ENCODE assay signal across 10 mouse cellular contexts in genomic region chr11:29714789-29715188, GRCm38 (mm10). TPM values are rescaled to one million over a fixed set of nuclear protein-coding genes. Genes with fewer than 3 reads are reported as not detected.
DNase-seq lines count a peak whose midpoint lies in the region; ATAC-seq and TF ChIP-seq lines count a peak whose summit lies in the region.
"Had no signal": no experiment of that assay in that cellular context is flagged by ENCODE, and none has a peak within 500 bp of the region (broad histone marks: within the 10 kb centered on the region; RNA-seq: fewer than 3 reads in every experiment).

No protein-coding gene starts in this region.

- no peak overlapping the region for H3K9ac ChIP-seq in liver, postnatal 0 days (replicated peaks)
- no peak overlapping the region for H3K9ac ChIP-seq in liver, embryonic 12.5 days
- H3K9ac ChIP-seq: liver, embryonic 13.5 days had no signal

- no peak for ATAC-seq in liver, postnatal 0 days
- ATAC-seq in liver, embryonic 12.5 days, result no peak
- ATAC-seq in Patski, result peak; percentile 51
- peak; percentile 72 for ATAC-seq in megakaryocyte progenitor cell, adult 5-6 weeks (replicated peaks; ENCODE audit: poor library complexity)
- ATAC-seq in inflammation-experienced regulatory T-cells, adult 6 months, result no peak

- H3K27ac ChIP-seq in liver, postnatal 0 days (ENCODE audit: low read depth), result no peak overlapping the region
- no peak overlapping the region for H3K27ac ChIP-seq in liver, embryonic 12.5 days
- H3K27ac ChIP-seq: liver, embryonic 13.5 days had no signal

- CTCF ChIA-PET in Patski (lab: Charles Lee), result interaction anchor here (0.6 to 1.2 kb wide), 3 partner anchors 12 to 165 kb away, joined by 3 read pairs; no protein-coding TSS in a partner anchor

- intact Hi-C loops in heart, postnatal 25 days (cut with DNase I), result no loop called here

- TF ChIP-seq CTCF in liver, postnatal 0 days (IDR thresholded peaks at IDR 0.05; ENCODE audit: low read depth), result peak; percentile 62
- peak; percentile 58 for TF ChIP-seq CTCF in Patski (IDR thresholded peaks at IDR 0.05)

- H3K27me3 ChIP-seq in liver, postnatal 0 days (ENCODE audit: insufficient read depth, low read length), result no peaks in the 10 kb centered on the region
- H3K27me3 ChIP-seq in liver, embryonic 12.5 days (replicated peaks), result no peaks in the 10 kb centered on the region
- H3K27me3 ChIP-seq in Patski, result no peaks in the 10 kb centered on the region
- H3K27me3 ChIP-seq: liver, embryonic 13.5 days had no signal

- in situ Hi-C loops in Patski (cut with MboI; ENCODE audit: low pct_unique_long_range_greater_than_20kb), result loop anchor here (5.0 to 25.0 kb wide), 3 partner anchors 168 to 447 kb away; partner anchors contain the start of gene Eml6

- no peak for TF ChIP-seq EP300 in liver, postnatal 0 days (IDR thresholded peaks at IDR 0.05; ENCODE audit: low read depth)

- H3K36me3 ChIP-seq in liver, postnatal 0 days (replicated peaks; ENCODE audit: insufficient read depth, low read length), result no peaks in the 10 kb centered on the region
- H3K36me3 ChIP-seq in liver, embryonic 12.5 days, result no peaks in the 10 kb centered on the region
- H3K36me3 ChIP-seq: liver, embryonic 13.5 days had no signal

- peak; percentile 16 to 58 for DNase-seq in heart, adult 18-20 months
- DNase-seq in heart, postnatal 25 days (ENCODE audit: low spot score), result no peak
- DNase-seq in liver, postnatal 0 days, result no peak
- DNase-seq in Patski (ENCODE audit: low read depth, low spot score), result no peak
- DNase-seq in ovary, postnatal 10 days (ENCODE audit: low spot score), result no peak
- DNase-seq: gastrocnemius, postnatal 25 days; liver, embryonic 13.5 days had no signal

- H3K4me3 ChIP-seq in liver, postnatal 0 days (ENCODE audit: low read depth, low read length), result no peak overlapping the region
- no peak overlapping the region for H3K4me3 ChIP-seq in liver, embryonic 12.5 days
- H3K4me3 ChIP-seq: liver, embryonic 13.5 days had no signal

- WGBS in liver, postnatal 0 days (ENCODE audit: insufficient replicate concordance), result 88% methylated on average over 2 of the region's 2 CpGs
- WGBS in liver, embryonic 12.5 days (ENCODE audit: insufficient replicate concordance), result 85% methylated on average over 2 of the region's 2 CpGs

- H3K9me3 ChIP-seq in liver, postnatal 0 days (ENCODE audit: low read length), result no peaks in the 10 kb centered on the region
- no peaks in the 10 kb centered on the region for H3K9me3 ChIP-seq in liver, embryonic 12.5 days (replicated peaks)
- H3K9me3 ChIP-seq: liver, embryonic 13.5 days had no signal

- no peaks in the 10 kb centered on the region for H3K4me1 ChIP-seq in liver, postnatal 0 days (ENCODE audit: insufficient read depth)
- 0 out of 2 replicates have a peak, but pooled peaks cover 4% of the 10 kb centered on the region for H3K4me1 ChIP-seq in liver, embryonic 12.5 days

- POLR2A ChIA-PET in Patski (lab: Charles Lee), result interaction anchor here (0.8 kb wide), 1 partner anchor 187 kb away, joined by 3 read pairs; no protein-coding TSS in a partner anchor

- H3K4me2 ChIP-seq in liver, postnatal 0 days (ENCODE audit: low read depth, low read length), result no peak overlapping the region
- no peak overlapping the region for H3K4me2 ChIP-seq in liver, embryonic 12.5 days
- H3K4me2 ChIP-seq: liver, embryonic 13.5 days had no signal

RNA-seq across cellular contexts. Expression of gene Rtn4, which starts 22.0 kb away (rescaled TPM):
- 100 to 1,000 TPM in 1 of 2 experiments, 10 to 100 TPM in 1; 93.0 to 102 TPM for total RNA-seq in heart, adult 18-20 months (2021)
- 10 to 100 TPM; 84.9 to 93.5 TPM for total RNA-seq in heart, postnatal 25 days (2021)
- polyA plus RNA-seq in liver, postnatal 0 days (2015; fragmentation: Nextera tagmentation; extraction: Ambion mirVana), result 57.1 and 59.3 TPM in 2 replicates
- polyA plus RNA-seq in liver, embryonic 12.5 days (2016; fragmentation: Nextera tagmentation; extraction: Ambion mirVana), result 24.6 and 24.9 TPM in 2 replicates
- 580 TPM for polyA plus RNA-seq in Patski (2021)
- 61.2 and 72.2 TPM in 2 replicates for total RNA-seq in megakaryocyte progenitor cell, adult 5-6 weeks (2015)
- total RNA-seq in megakaryocyte progenitor cell, adult 5-6 weeks (2017), result 64.1 and 72.3 TPM in 2 replicates
- 10 to 100 TPM; 16.3 to 26.1 (median 25.6) TPM for polyA plus RNA-seq in inflammation-experienced regulatory T-cells, adult 6 months (2017; shearing (Covaris generic))

Comparison
In these comparisons a context has a peak if more than half of its experiments do, and no peak if none do; other contexts are left out.
1. DNase-seq: peak in heart, adult 18-20 months (2 of 2); none in heart, postnatal 25 days (single experiment), liver, postnatal 0 days (single experiment), Patski (single experiment) and ovary, postnatal 10 days (single experiment).
2. ATAC-seq: peak in Patski (single experiment) and megakaryocyte progenitor cell, adult 5-6 weeks (single experiment); none in liver, postnatal 0 days (single experiment), liver, embryonic 12.5 days (single experiment) and inflammation-experienced regulatory T-cells, adult 6 months (single experiment).